Mouse (Mus musculus): ENCODE measurements around the gene Ap3s2. TPM values are rescaled to one million over a fixed set of nuclear protein-coding genes. Genes with fewer than 3 reads are reported as not detected.

Ap3s2 gene
- polyA plus RNA-seq, 1 experiment from 2014 or later: 9.8 TPM

DNA sequence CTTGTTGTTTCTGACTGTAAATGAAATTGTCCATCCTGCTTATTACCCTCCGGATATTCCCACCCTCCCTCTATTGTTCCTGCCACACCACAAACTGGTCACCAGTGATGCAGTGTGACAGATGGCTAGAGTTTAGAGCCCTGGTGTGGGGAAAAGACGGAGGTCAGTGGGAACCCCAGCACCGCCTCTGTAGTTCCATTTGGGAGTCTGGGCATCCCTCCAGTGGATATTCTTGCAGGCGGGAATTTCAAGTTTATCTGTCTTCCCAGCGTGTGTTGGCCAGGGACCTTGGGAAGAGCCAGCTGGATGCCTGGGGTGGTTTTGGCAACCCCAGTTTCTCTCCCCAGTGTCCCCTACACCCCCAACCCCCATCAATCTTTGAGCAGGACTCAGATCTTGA lies 14.0 kb upstream of the Ap3s2 start:
- Histone ChIP-seq H3K9me3 (replicated peaks; ENCODE audit: control insufficient read depth, low read length) (no peaks in the 10 kb centered on the region), H3K4me1 (ENCODE audit: control insufficient read depth, low read depth, low read length) (no peaks in the 10 kb centered on the region), H3K27ac (ENCODE audit: low read length) (no peak overlapping the region), H3K27me3 (ENCODE audit: control insufficient read depth, insufficient read depth, low read depth, low read length) (peaks cover 22% of the 10 kb centered on the region), H3K4me2 (ENCODE audit: low read depth, low read length) (peak overlapping the region; percentile 46; the same call in 1 of the 2 replicates), H3K9ac (ENCODE audit: low read depth, low read length) (no peak overlapping the region), H3K36me3 (ENCODE audit: control insufficient read depth, insufficient read depth) (no peaks in the 10 kb centered on the region), H3K4me3 (ENCODE audit: low read depth, low read length) (peak overlapping the region; percentile 59)
- WGBS (ENCODE audit: insufficient replicate concordance): 54% methylated on average over 5 of the region's 5 CpGs
- ATAC-seq (ENCODE audit: low read depth): no peak

GRCm38 (mm10) chr7:79928516-79929052 lies 8.1 kb upstream of the Ap3s2 start:
- no peaks in the 10 kb centered on the region for H3K36me3 ChIP-seq (ENCODE audit: control insufficient read depth, insufficient read depth)
- no peaks in the 10 kb centered on the region for H3K9me3 ChIP-seq (replicated peaks; ENCODE audit: control insufficient read depth, low read length)
- no peak overlapping the region for H3K4me3 ChIP-seq (ENCODE audit: low read depth, low read length)
- no peak for ATAC-seq (ENCODE audit: low read depth)
- no peak overlapping the region for H3K4me2 ChIP-seq (ENCODE audit: low read depth, low read length)
- H3K9ac ChIP-seq (ENCODE audit: low read depth, low read length): no peak overlapping the region
- H3K27ac ChIP-seq (ENCODE audit: low read length): no peak overlapping the region
- H3K4me1 ChIP-seq (ENCODE audit: control insufficient read depth, low read depth, low read length): no peaks in the 10 kb centered on the region
- WGBS (ENCODE audit: insufficient replicate concordance): 74% methylated on average over 2 of the region's 2 CpGs
- no peaks in the 10 kb centered on the region for H3K27me3 ChIP-seq (ENCODE audit: control insufficient read depth, insufficient read depth, low read depth, low read length)

GRCm38 (mm10) chr7:79914556-79914955 lies 5.9 kb downstream of the Ap3s2 start:
- H3K27me3 ChIP-seq (ENCODE audit: control insufficient read depth, insufficient read depth, low read depth, low read length): no peaks in the 10 kb centered on the region
- H3K27ac ChIP-seq (ENCODE audit: low read length): no peak overlapping the region
- H3K4me2 ChIP-seq (ENCODE audit: low read depth, low read length): no peak overlapping the region
- no peak overlapping the region for H3K4me3 ChIP-seq (ENCODE audit: low read depth, low read length)
- H3K4me1 ChIP-seq (ENCODE audit: control insufficient read depth, low read depth, low read length): peaks cover 1% of the 10 kb centered on the region; the same call in 1 of the 2 replicates
- ATAC-seq (ENCODE audit: low read depth): 0 out of 2 replicates have a peak, but pooled peaks have one; percentile 16
- H3K36me3 ChIP-seq (ENCODE audit: control insufficient read depth, insufficient read depth): 0 out of 2 replicates have a peak, but pooled peaks cover under 1% of the 10 kb centered on the region
- no peak overlapping the region for H3K9ac ChIP-seq (ENCODE audit: low read depth, low read length)
- no peaks in the 10 kb centered on the region for H3K9me3 ChIP-seq (replicated peaks; ENCODE audit: control insufficient read depth, low read length)
- 80% methylated on average over 3 of the region's 3 CpGs for WGBS (ENCODE audit: insufficient replicate concordance)

DNA sequence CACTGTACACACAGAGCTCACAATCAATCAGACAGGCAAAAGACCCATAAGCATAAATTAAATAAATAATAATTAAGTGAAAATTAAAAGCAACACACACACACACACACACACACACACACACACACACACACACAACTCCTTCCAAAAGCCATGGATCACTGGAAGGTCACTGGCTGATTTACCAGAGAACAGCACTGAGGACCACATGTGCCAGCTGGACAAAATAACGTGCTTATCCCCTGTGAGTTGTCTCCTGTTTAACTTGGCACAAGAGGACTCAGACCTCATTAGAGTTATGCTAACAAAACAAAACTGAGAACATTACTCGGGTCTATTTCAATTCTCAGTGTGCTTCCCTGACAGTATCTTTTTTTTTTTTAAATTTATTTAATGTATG lies 13.1 kb downstream of the Ap3s2 start:
- WGBS (ENCODE audit: insufficient replicate concordance): 59% methylated on average over 2 of the region's 2 CpGs
- H3K9ac ChIP-seq (ENCODE audit: low read depth, low read length): no peak overlapping the region
- H3K36me3 ChIP-seq (ENCODE audit: control insufficient read depth, insufficient read depth): peaks cover 4% of the 10 kb centered on the region; the same call in 1 of the 2 replicates
- H3K27me3 ChIP-seq (ENCODE audit: control insufficient read depth, insufficient read depth, low read depth, low read length): no peaks in the 10 kb centered on the region
- no peak overlapping the region for H3K27ac ChIP-seq (ENCODE audit: low read length)
- H3K4me3 ChIP-seq (ENCODE audit: low read depth, low read length): no peak overlapping the region
- no peak for ATAC-seq (ENCODE audit: low read depth)
- peaks cover 2% of the 10 kb centered on the region; the same call in 1 of the 2 replicates for H3K4me1 ChIP-seq (ENCODE audit: control insufficient read depth, low read depth, low read length)
- no peaks in the 10 kb centered on the region for H3K9me3 ChIP-seq (replicated peaks; ENCODE audit: control insufficient read depth, low read length)
- no peak overlapping the region for H3K4me2 ChIP-seq (ENCODE audit: low read depth, low read length)

GRCm38 (mm10) chr7:79906914-79907313 lies 13.5 kb downstream of the Ap3s2 start:
- Histone ChIP-seq H3K27ac (ENCODE audit: low read length) (no peak overlapping the region), H3K36me3 (ENCODE audit: control insufficient read depth, insufficient read depth) (peaks cover 4% of the 10 kb centered on the region; the same call in 1 of the 2 replicates), H3K4me3 (ENCODE audit: low read depth, low read length) (no peak overlapping the region), H3K4me1 (ENCODE audit: control insufficient read depth, low read depth, low read length) (peaks cover 2% of the 10 kb centered on the region; the same call in 1 of the 2 replicates), H3K9me3 (replicated peaks; ENCODE audit: control insufficient read depth, low read length) (no peaks in the 10 kb centered on the region), H3K4me2 (ENCODE audit: low read depth, low read length) (no peak overlapping the region), H3K27me3 (ENCODE audit: control insufficient read depth, insufficient read depth, low read depth, low read length) (no peaks in the 10 kb centered on the region), H3K9ac (ENCODE audit: low read depth, low read length) (no peak overlapping the region)
- ATAC-seq (ENCODE audit: low read depth): no peak
- WGBS (ENCODE audit: insufficient replicate concordance): 69% methylated on average over 3 of the region's 3 CpGs

- H3K4me1 ChIP-seq (ENCODE audit: control insufficient read depth, low read depth, low read length): peaks cover 2% of the 10 kb centered on the region; the same call in 1 of the 2 replicates
- no peak overlapping the region for H3K9ac ChIP-seq (ENCODE audit: low read depth, low read length)
- H3K4me2 ChIP-seq (ENCODE audit: low read depth, low read length): no peak overlapping the region
- H3K36me3 ChIP-seq (ENCODE audit: control insufficient read depth, insufficient read depth): peaks cover 4% of the 10 kb centered on the region; the same call in 1 of the 2 replicates
- 59% methylated on average over 4 of the region's 4 CpGs for WGBS (ENCODE audit: insufficient replicate concordance)
- ATAC-seq (ENCODE audit: low read depth): no peak
- H3K27ac ChIP-seq (ENCODE audit: low read length): no peak overlapping the region
- no peak overlapping the region for H3K4me3 ChIP-seq (ENCODE audit: low read depth, low read length)
- no peaks in the 10 kb centered on the region for H3K27me3 ChIP-seq (ENCODE audit: control insufficient read depth, insufficient read depth, low read depth, low read length)
- no peaks in the 10 kb centered on the region for H3K9me3 ChIP-seq (replicated peaks; ENCODE audit: control insufficient read depth, low read length)
Measured at GRCm38 (mm10) chr7:79905193-79905592, 15.3 kb downstream of the Ap3s2 start.

DNA sequence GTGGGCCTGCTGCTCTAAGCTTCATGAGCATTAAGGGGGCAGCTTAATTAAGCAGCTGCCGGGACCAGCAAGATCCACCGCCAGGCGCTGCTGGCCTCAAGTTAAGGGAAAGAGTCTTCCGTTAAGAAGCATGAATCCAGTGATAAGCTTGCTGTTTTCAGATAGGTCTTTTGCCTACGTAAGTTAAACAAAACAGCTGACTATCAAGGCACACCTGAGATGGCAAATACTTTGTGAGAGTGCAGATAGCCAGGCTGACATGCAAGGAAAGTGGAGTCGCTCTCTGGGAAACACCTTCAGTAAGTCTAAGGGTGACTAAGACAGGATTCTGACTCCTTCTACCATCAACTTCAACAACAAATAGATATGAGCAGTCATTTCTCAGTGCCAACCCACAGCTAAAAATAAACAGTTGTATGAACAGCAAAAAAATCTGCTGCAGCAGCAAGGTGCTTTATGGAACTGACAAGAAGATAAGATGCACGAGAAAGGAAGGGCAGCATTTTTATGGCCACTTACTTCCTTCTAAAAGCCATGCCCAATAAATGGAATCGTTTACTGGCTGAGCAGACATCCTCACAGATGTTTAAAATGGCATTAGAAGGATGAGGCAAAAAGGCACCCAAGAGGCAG lies 17.2 kb downstream of the Ap3s2 start:
- no peak overlapping the region for H3K4me3 ChIP-seq (ENCODE audit: low read depth, low read length)
- H3K4me1 ChIP-seq (ENCODE audit: control insufficient read depth, low read depth, low read length): peaks cover 2% of the 10 kb centered on the region; the same call in 1 of the 2 replicates
- H3K4me2 ChIP-seq (ENCODE audit: low read depth, low read length): no peak overlapping the region
- H3K27ac ChIP-seq (ENCODE audit: low read length): no peak overlapping the region
- no peaks in the 10 kb centered on the region for H3K36me3 ChIP-seq (ENCODE audit: control insufficient read depth, insufficient read depth)
- H3K9me3 ChIP-seq (replicated peaks; ENCODE audit: control insufficient read depth, low read length): no peaks in the 10 kb centered on the region
- ATAC-seq (ENCODE audit: low read depth): 0 out of 2 replicates have a peak, but pooled peaks have one; percentile 21
- H3K27me3 ChIP-seq (ENCODE audit: control insufficient read depth, insufficient read depth, low read depth, low read length): no peaks in the 10 kb centered on the region
- 27% methylated on average over 8 of the region's 8 CpGs for WGBS (ENCODE audit: insufficient replicate concordance)
- H3K9ac ChIP-seq (ENCODE audit: low read depth, low read length): no peak overlapping the region

GRCm38 (mm10) chr7:79900753-79901152 lies 19.7 kb downstream of the Ap3s2 start:
- no peak overlapping the region for H3K4me2 ChIP-seq (ENCODE audit: low read depth, low read length)
- H3K27ac ChIP-seq (ENCODE audit: low read length): no peak overlapping the region
- H3K27me3 ChIP-seq (ENCODE audit: control insufficient read depth, insufficient read depth, low read depth, low read length): no peaks in the 10 kb centered on the region
- H3K36me3 ChIP-seq (ENCODE audit: control insufficient read depth, insufficient read depth): no peaks in the 10 kb centered on the region
- H3K4me3 ChIP-seq (ENCODE audit: low read depth, low read length): no peak overlapping the region
- 56% methylated on average over 6 of the region's 6 CpGs for WGBS (ENCODE audit: insufficient replicate concordance)
- ATAC-seq (ENCODE audit: low read depth): peak; percentile 30; the same call in 1 of the 2 replicates
- peaks cover 2% of the 10 kb centered on the region; the same call in 1 of the 2 replicates for H3K4me1 ChIP-seq (ENCODE audit: control insufficient read depth, low read depth, low read length)
- H3K9me3 ChIP-seq (replicated peaks; ENCODE audit: control insufficient read depth, low read length): no peaks in the 10 kb centered on the region
- H3K9ac ChIP-seq (ENCODE audit: low read depth, low read length): no peak overlapping the region

DNA sequence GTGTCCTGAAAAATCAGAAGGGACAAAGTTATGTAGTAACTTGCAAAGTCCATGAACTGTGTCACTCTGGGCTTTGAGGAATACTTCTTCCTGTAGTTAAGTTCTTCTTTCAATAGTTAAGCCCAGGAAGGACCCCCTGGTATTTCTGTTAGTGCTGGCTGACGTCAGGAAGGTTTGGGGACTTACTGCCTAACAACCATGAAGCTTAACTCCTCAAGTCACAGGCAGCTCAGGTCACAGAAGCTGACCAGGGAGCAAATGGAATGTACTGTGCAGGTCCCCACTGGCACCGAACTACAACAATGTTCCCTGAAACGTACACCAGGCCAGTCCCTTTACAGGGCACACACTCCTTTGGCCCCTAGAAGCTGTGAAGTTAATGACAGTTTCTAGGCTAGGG lies 25.2 kb downstream of the Ap3s2 start:
- ATAC-seq (ENCODE audit: low read depth): no peak
- Histone ChIP-seq H3K4me1 (ENCODE audit: control insufficient read depth, low read depth, low read length) (no peaks in the 10 kb centered on the region), H3K4me3 (ENCODE audit: low read depth, low read length) (no peak overlapping the region), H3K27ac (ENCODE audit: low read length) (no peak overlapping the region), H3K9me3 (replicated peaks; ENCODE audit: control insufficient read depth, low read length) (no peaks in the 10 kb centered on the region), H3K36me3 (ENCODE audit: control insufficient read depth, insufficient read depth) (no peaks in the 10 kb centered on the region), H3K9ac (ENCODE audit: low read depth, low read length) (no peak overlapping the region), H3K27me3 (ENCODE audit: control insufficient read depth, insufficient read depth, low read depth, low read length) (no peaks in the 10 kb centered on the region), H3K4me2 (ENCODE audit: low read depth, low read length) (no peak overlapping the region)
- WGBS (ENCODE audit: insufficient replicate concordance): 69% methylated on average over 3 of the region's 3 CpGs
